Mouse (Mus musculus) C2C12 (cell line): ENCODE data around the gene Unc13c.

Experiments used
- CTCF ChIP-seq: IDR thresholded peaks from one replicate; pipeline ENCODE4 v1.5.1; 2011; ENCODE audit not compliant: control insufficient read depth, insufficient read depth, insufficient read length
- MYOG ChIP-seq: IDR thresholded peaks from one replicate; pipeline ENCODE4 v1.6.1; 2011; ENCODE audit not compliant: control insufficient read depth, insufficient read length; ENCODE audit errors: extremely low read depth

DNA sequence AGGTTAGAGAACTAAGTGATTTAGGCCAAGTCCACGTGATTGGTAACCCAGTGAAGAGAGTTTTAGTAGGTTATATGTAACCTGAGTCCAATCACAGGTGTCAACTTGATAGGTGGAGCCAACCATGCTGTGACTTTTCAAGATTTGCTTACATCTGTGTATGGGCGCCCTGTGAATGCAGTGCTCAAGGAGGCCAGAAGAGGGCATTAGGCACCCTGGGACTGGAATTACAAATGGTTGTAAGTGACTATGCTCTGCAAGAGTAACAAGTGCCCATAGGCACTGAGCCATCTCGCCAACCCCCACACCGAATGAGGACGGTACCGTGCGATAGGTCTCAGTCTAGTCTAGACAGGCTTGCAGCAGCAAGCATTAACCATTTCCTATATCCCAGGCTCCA lies 305.9 kb downstream of the Unc13c start:
- TF ChIP-seq CTCF (no peak), MYOG (no peak)
